10 mouse cellular contexts compared by ENCODE assay signal in genomic region chr2:3668682-3669081, GRCm38 (mm10).
DNase-seq lines count a peak whose midpoint lies in the region; ATAC-seq and TF ChIP-seq lines count a peak whose summit lies in the region.
"Had no signal": no experiment of that assay in that cellular context is flagged by ENCODE, and none has a peak within 500 bp of the region (broad histone marks: within the 10 kb centered on the region; RNA-seq: fewer than 3 reads in every experiment).

No protein-coding gene starts in this region.

- intact Hi-C loops in heart, postnatal 14 days (cut with DNase I): no loop called here
- intact Hi-C loops in left cerebral cortex, postnatal 36 days (cut with DNase I): no loop called here

- no peaks in the 10 kb centered on the region for H3K36me3 ChIP-seq in forebrain, embryonic 10.5 days (replicated peaks)
- H3K36me3 ChIP-seq in forebrain, embryonic 11.5 days (ENCODE audit: control insufficient read depth, insufficient read depth, low read length): no peaks in the 10 kb centered on the region
- H3K36me3 ChIP-seq: limb, embryonic 15.5 days had no signal

- H3K9me3 ChIP-seq in forebrain, embryonic 10.5 days: no peaks in the 10 kb centered on the region
- no peaks in the 10 kb centered on the region for H3K9me3 ChIP-seq in forebrain, embryonic 11.5 days (ENCODE audit: control insufficient read depth, low read length)
- H3K9me3 ChIP-seq: limb, embryonic 15.5 days had no signal

- no peak for ATAC-seq in forebrain, embryonic 11.5 days (replicated peaks; ENCODE audit: low FRiP score)
- ATAC-seq in neutrophil, adult 5-6 weeks (ENCODE audit: extremely low read depth, insufficient number of reproducible peaks, low FRiP score, poor library complexity, severe bottlenecking): peak; percentile 71

- H3K9ac ChIP-seq in forebrain, embryonic 11.5 days (ENCODE audit: low read length): no peak overlapping the region
- H3K9ac ChIP-seq: limb, embryonic 15.5 days had no signal

- TF ChIP-seq POLR2A in cerebellum, adult 2 months (IDR thresholded peaks at IDR 0.05; ENCODE audit: borderline replicate concordance, insufficient read depth, low read length): no peak

- no peak for TF ChIP-seq CTCF in cerebellum, adult 2 months (IDR thresholded peaks at IDR 0.05; ENCODE audit: borderline replicate concordance, insufficient read depth, low read depth, low read length)

- H3K4me2 ChIP-seq in forebrain, embryonic 11.5 days (ENCODE audit: low read depth, low read length, severe bottlenecking): no peak overlapping the region
- H3K4me2 ChIP-seq: limb, embryonic 15.5 days had no signal

- no peaks in the 10 kb centered on the region for H3K27me3 ChIP-seq in forebrain, embryonic 10.5 days (ENCODE audit: poor library complexity, severe bottlenecking)
- H3K27me3 ChIP-seq in forebrain, embryonic 11.5 days (ENCODE audit: control insufficient read depth, insufficient read depth, low read length): no peaks in the 10 kb centered on the region
- H3K27me3 ChIP-seq in cerebellum, adult 2 months (ENCODE audit: control insufficient read depth, insufficient read depth, low read length): no peaks in the 10 kb centered on the region
- H3K27me3 ChIP-seq: limb, embryonic 15.5 days had no signal

- peak overlapping the region; percentile 5; the same call in 1 of the 2 replicates for H3K27ac ChIP-seq in forebrain, embryonic 10.5 days
- no peak overlapping the region for H3K27ac ChIP-seq in forebrain, embryonic 11.5 days (ENCODE audit: low read depth, low read length)
- no peak overlapping the region for H3K27ac ChIP-seq in cerebellum, adult 2 months (ENCODE audit: insufficient read depth, low read length)
- H3K27ac ChIP-seq: limb, embryonic 15.5 days had no signal

- H3K4me3 ChIP-seq in forebrain, embryonic 10.5 days: no peak overlapping the region
- no peak overlapping the region for H3K4me3 ChIP-seq in forebrain, embryonic 11.5 days (ENCODE audit: low read depth, low read length)
- no peak overlapping the region for H3K4me3 ChIP-seq in cerebellum, adult 2 months (replicated peaks; ENCODE audit: insufficient read depth, low read depth, low read length)
- H3K4me3 ChIP-seq: erythroblast, embryonic 14.5 days; limb, embryonic 15.5 days had no signal

- DNase-seq in forebrain, embryonic 10.5 days (ENCODE audit: extremely low spot score, low spot score): no peak
- DNase-seq in forebrain, embryonic 11.5 days (ENCODE audit: low spot score): no peak
- peak; percentile 32 for DNase-seq in A20 (ENCODE audit: low read depth, low spot score)
- DNase-seq in heart, postnatal 14 days: peak; percentile 23 to 27
- peak; percentile 23 to 30 for DNase-seq in left cerebral cortex, postnatal 36 days (ENCODE audit: low spot score in 2 of 2)
- no peak for DNase-seq in neural tube, embryonic 10.5 days (ENCODE audit: extremely low spot score, low spot score)
- DNase-seq in cerebellum, adult 2 months: no peak

- peaks cover 4% of the 10 kb centered on the region for H3K4me1 ChIP-seq in forebrain, embryonic 10.5 days
- no peaks in the 10 kb centered on the region for H3K4me1 ChIP-seq in forebrain, embryonic 11.5 days (replicated peaks; ENCODE audit: control insufficient read depth, insufficient read depth, low read length)
- H3K4me1 ChIP-seq in cerebellum, adult 2 months (ENCODE audit: control insufficient read depth, insufficient read depth, low read length): no peaks in the 10 kb centered on the region
- H3K4me1 ChIP-seq: limb, embryonic 15.5 days had no signal

- 69% methylated on average over 3 of the region's 3 CpGs for WGBS in forebrain, embryonic 10.5 days
- WGBS in forebrain, embryonic 11.5 days: 80% methylated on average over 3 of the region's 3 CpGs
- WGBS in cerebellum, adult 2 months: 71% methylated on average over 3 of the region's 3 CpGs

Comparison
In these comparisons a context has a peak if more than half of its experiments do, and no peak if none do; other contexts are left out.
1. DNase-seq: peak in A20 (single experiment), heart, postnatal 14 days (2 of 2) and left cerebral cortex, postnatal 36 days (2 of 2); none in forebrain, embryonic 10.5 days (single experiment), forebrain, embryonic 11.5 days (single experiment), neural tube, embryonic 10.5 days (single experiment) and cerebellum, adult 2 months (0 of 2).